Mouse (Mus musculus) heart, adult 8-10 months (tissue): ENCODE measurements around the gene Nadsyn1. TPM values are rescaled to one million over a fixed set of nuclear protein-coding genes. Genes with fewer than 3 reads are reported as not detected.

Experiments used
- DNase-seq: peaks from one replicate; pipeline ENCODE4 v3.0.0; 2022; ENCODE audit warnings: low spot score
- microRNA-seq: library from miRNA; unstranded; fragments of <30 nt; microRNA quantifications from one replicate; pipeline ENCODE4 v1.2.0, GENCODE M21; 2022
- total RNA-seq, 4 experiments: library from RNA; stranded (reverse); gene quantifications; 2 replicates each; pipeline ENCODE4 v1.2.4; 2022

Gene Nadsyn1
- total RNA-seq, 4 experiments from 2014 or later: 4.9 to 6.3 (median 5.2) TPM

GRCm38 (mm10) chr7:143753990-143754715 is 68.5 kb downstream of the Nadsyn1 start:
- DNase-seq: no peak

DNA sequence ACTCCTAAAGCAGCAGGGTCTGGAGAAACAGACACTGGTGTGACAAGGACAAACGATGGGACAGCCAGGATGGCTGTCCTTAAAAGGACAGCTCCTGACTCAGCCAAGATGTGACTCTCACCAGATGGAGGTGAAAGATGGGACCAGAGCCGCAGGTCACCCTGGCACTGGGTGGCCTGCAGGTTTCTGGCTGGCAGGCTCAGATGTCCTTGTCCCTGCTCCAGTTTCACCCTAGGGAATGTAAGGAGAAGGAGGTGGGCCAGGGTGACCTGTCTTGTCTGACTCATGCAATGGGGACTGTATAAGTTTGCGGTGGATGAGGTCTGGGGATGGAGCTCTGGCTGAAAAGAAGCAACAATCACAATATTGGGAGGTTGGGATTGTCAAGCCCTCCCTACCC is 70.0 kb downstream of the Nadsyn1 start:
- no peak for DNase-seq

DNA sequence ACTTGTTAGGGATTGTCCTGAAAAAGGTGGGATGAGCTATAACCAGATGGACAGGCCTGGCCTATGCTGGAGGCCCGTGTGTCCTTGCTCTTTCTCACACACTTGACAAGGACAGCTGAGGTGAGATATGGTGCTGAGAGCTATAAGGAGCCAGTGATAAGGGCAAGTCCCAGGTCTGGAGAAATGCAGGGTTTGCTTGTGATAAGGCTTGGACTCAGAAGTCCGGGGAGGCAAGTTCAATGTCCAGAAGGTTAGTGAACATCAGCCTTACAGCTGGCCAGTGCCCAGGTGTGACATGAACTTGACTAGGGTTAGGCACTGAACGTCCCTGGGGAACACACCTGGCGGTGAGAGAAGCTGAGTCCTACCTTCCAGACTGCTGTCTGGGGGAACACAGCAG is 70.6 kb downstream of the Nadsyn1 start:
- no peak for DNase-seq

- DNase-seq: no peak
These were observed 71.3 kb downstream of the Nadsyn1 start for GRCm38 (mm10) chr7:143751380-143751779.

DNA sequence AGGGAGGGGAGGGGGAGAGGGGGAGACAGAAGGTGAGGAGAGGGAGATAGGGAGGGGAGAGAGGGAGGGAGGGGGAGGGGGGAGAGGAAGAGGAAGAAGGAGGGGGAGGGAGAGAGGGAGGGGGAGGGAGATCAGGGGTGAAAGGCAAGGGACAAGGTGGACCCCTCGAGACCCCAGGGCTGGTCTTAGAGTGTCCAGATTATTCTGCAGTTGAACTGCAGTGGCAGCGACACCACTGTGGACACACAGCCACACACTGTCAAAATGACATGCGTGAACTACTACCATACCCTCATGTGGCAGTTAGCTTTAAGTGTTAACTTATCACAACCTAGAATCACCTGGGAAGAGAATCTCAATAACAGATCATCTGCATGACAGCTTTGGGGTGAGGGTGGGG is 73.6 kb downstream of the Nadsyn1 start:
- DNase-seq: no peak

DNA sequence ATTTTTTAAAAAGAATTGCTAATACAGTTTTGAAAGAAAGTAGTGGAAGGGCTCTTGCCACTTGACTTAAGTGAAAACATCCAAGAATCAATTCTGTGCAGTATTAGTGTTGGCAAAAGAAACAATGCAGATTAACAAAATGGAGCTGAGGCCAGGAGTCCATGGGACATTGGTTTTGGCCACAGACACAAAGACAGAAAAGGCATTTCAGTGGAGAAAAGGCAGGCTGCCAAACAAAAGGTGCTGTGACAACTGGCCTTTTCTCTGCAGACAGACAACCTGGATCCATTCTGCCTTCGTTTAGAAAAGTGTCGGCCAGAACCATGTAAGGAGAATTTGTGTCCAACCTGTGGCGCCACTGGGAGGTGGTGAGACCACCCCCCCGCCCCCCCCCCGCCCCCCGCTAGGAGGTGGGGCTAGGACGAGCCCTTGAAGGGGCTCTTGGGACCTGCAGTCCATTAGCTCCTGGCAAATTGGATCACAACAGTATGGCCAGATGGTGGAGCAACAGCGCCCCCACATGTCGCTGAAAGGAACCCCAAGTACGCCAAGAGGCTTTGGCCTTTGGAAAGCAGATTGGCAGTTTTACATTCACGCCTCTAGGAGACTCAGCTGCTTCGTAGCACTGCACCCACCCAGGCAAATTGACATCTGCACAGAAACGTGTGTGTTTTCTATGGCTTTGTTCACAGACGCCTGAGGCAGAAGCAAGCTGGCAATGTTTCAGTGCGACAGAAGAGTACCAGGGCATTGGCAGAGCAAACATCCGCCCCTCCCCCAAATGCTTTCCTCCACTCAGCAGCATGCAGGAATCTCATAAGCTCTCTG is 74.4 kb downstream of the Nadsyn1 start:
- peak; percentile 90 for DNase-seq

Small RNAs within 50 kb of the gene (microRNA-seq; reads per million reads assigned to microRNA genes)
- gene Gm22064: not detected

Other genes starting within 250 kb of the Nadsyn1 start
- 10 to 100 TPM; 18.4 to 25.1 (median 22.4) TPM for gene Cars, start 222.8 kb downstream of the Nadsyn1 start, total RNA-seq
- gene Tnfrsf26, start 194.1 kb downstream of the Nadsyn1 start, total RNA-seq: under 1 TPM; 0.19 to 0.80 (median 0.57) TPM
- 1 to 10 TPM; 2.5 to 3.1 (median 2.9) TPM for gene Tnfrsf22, start 173.2 kb downstream of the Nadsyn1 start, total RNA-seq
- 1 to 10 TPM; 2.9 to 6.1 (median 3.7) TPM for gene Tnfrsf23, start 137.0 kb downstream of the Nadsyn1 start, total RNA-seq
- gene Osbpl5, start 65.9 kb downstream of the Nadsyn1 start, total RNA-seq: 10 to 100 TPM; 17.1 to 29.4 (median 20.3) TPM
- not detected for gene Mrgprg, start 55.9 kb downstream of the Nadsyn1 start, total RNA-seq
- 1 to 10 TPM; 1.6 to 1.8 (median 1.6) TPM for gene Mrgpre, start 38.3 kb downstream of the Nadsyn1 start, total RNA-seq
- 1 to 10 TPM; 4.9 to 6.7 (median 5.5) TPM for gene Dhcr7, start 296 bp upstream of the Nadsyn1 start, total RNA-seq
- gene Gm498, start 44.0 kb upstream of the Nadsyn1 start, total RNA-seq: not detected
- under 1 TPM; 0.16 to 0.38 (median 0.24) TPM for gene Shank2, start 179.1 kb upstream of the Nadsyn1 start, total RNA-seq